Mouse (Mus musculus): ENCODE results near the gene Tmem179b. TPM values are rescaled to one million over a fixed set of nuclear protein-coding genes. Genes with fewer than 3 reads are reported as not detected.
A peak's percentile ranks its signal among the peaks of the same experiment; 100 is the strongest.

Gene Tmem179b
- polyA plus RNA-seq, 1 experiment: 29.0 TPM

GRCm38 (mm10) chr19:8772996-8773395 is 1.3 kb downstream of the Tmem179b start:
- TF ChIP-seq EP300 (IDR thresholded peaks at IDR 0.05; ENCODE audit: insufficient read depth, low read depth, low read length): no peak
- TF ChIP-seq CTCF (IDR thresholded peaks at IDR 0.05; ENCODE audit: low read depth, low read length): no peak
- TF ChIP-seq POLR2A (IDR thresholded peaks at IDR 0.05; ENCODE audit: insufficient read depth, low read length): no peak
- no peaks in the 10 kb centered on the region for H3K4me1 ChIP-seq (ENCODE audit: control insufficient read depth, insufficient read depth, low read length)
- H3K9ac ChIP-seq (ENCODE audit: low read depth, poor library complexity, severe bottlenecking): no peak overlapping the region; the same call in 1 of the 2 replicates
- H3K27me3 ChIP-seq (ENCODE audit: control insufficient read depth, insufficient read depth, low read length, poor library complexity, severe bottlenecking): no peaks in the 10 kb centered on the region
- H3K4me3 ChIP-seq (ENCODE audit: low read depth, low read length): no peak overlapping the region
- peaks cover 19% of the 10 kb centered on the region for H3K36me3 ChIP-seq (ENCODE audit: control insufficient read depth, insufficient read depth, low read length, poor library complexity, severe bottlenecking)
- no peaks in the 10 kb centered on the region for H3K9me3 ChIP-seq (replicated peaks; ENCODE audit: control insufficient read depth, insufficient read depth, low read length, poor library complexity, severe bottlenecking)
- H3K27ac ChIP-seq (ENCODE audit: insufficient read depth, low read length): no peak overlapping the region

- no peaks in the 10 kb centered on the region for H3K9me3 ChIP-seq (replicated peaks; ENCODE audit: control insufficient read depth, insufficient read depth, low read length, poor library complexity, severe bottlenecking)
- no peaks in the 10 kb centered on the region for H3K27me3 ChIP-seq (ENCODE audit: control insufficient read depth, insufficient read depth, low read length, poor library complexity, severe bottlenecking)
- peaks cover 37% of the 10 kb centered on the region for H3K36me3 ChIP-seq (ENCODE audit: control insufficient read depth, insufficient read depth, low read length, poor library complexity, severe bottlenecking)
- TF ChIP-seq POLR2A (IDR thresholded peaks at IDR 0.05; ENCODE audit: insufficient read depth, low read length) (peak; percentile 94), EP300 (IDR thresholded peaks at IDR 0.05; ENCODE audit: insufficient read depth, low read depth, low read length) (no peak), CTCF (IDR thresholded peaks at IDR 0.05; ENCODE audit: low read depth, low read length) (no peak)
- H3K4me1 ChIP-seq (ENCODE audit: control insufficient read depth, insufficient read depth, low read length): no peaks in the 10 kb centered on the region
- peak within 1 kb of the TSS; percentile 37 for H3K27ac ChIP-seq (ENCODE audit: insufficient read depth, low read length)
- peak within 1 kb of the TSS; percentile 75 for H3K9ac ChIP-seq (ENCODE audit: low read depth, poor library complexity, severe bottlenecking)
- peak within 1 kb of the TSS; percentile 94 for H3K4me3 ChIP-seq (ENCODE audit: low read depth, low read length)
These were observed 3.5 kb downstream of the Tmem179b start, which contains the start of gene Tmem223 for GRCm38 (mm10) chr19:8770567-8771270. Gene Tmem223 (plus strand): TSS chr19:8770996.

- no peak overlapping the region for H3K27ac ChIP-seq (ENCODE audit: insufficient read depth, low read length)
- TF ChIP-seq CTCF (IDR thresholded peaks at IDR 0.05; ENCODE audit: low read depth, low read length): no peak
- TF ChIP-seq POLR2A (IDR thresholded peaks at IDR 0.05; ENCODE audit: insufficient read depth, low read length): no peak
- TF ChIP-seq EP300 (IDR thresholded peaks at IDR 0.05; ENCODE audit: insufficient read depth, low read depth, low read length): no peak
- no peaks in the 10 kb centered on the region for H3K4me1 ChIP-seq (ENCODE audit: control insufficient read depth, insufficient read depth, low read length)
- H3K27me3 ChIP-seq (ENCODE audit: control insufficient read depth, insufficient read depth, low read length, poor library complexity, severe bottlenecking): no peaks in the 10 kb centered on the region
- H3K9me3 ChIP-seq (replicated peaks; ENCODE audit: control insufficient read depth, insufficient read depth, low read length, poor library complexity, severe bottlenecking): peaks cover 16% of the 10 kb centered on the region
- H3K4me3 ChIP-seq (ENCODE audit: low read depth, low read length): no peak overlapping the region
- no peak overlapping the region for H3K9ac ChIP-seq (ENCODE audit: low read depth, poor library complexity, severe bottlenecking)
- H3K36me3 ChIP-seq (ENCODE audit: control insufficient read depth, insufficient read depth, low read length, poor library complexity, severe bottlenecking): peaks cover 67% of the 10 kb centered on the region
These were observed 8.7 kb downstream of the Tmem179b start for GRCm38 (mm10) chr19:8765562-8765961.

DNA sequence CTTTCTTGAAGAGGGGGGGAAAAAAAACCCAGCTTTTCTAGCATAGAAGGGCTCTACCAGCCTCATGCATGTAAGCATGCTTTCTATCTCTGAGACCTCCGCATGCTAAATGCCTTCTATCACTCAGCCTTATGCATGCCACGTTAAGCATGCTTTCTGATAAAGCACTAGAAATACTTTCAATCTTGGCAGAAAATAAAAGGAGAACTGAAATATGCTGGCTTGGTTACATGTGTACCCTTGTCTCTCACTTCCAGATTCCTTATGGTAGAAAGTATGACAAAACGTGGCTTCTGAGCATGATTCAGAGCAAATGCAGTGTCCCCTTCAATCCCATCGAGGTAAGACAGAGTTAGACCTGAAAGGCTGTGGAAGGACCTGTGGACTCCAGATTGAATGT is 11.0 kb downstream of the Tmem179b start:
- Histone ChIP-seq H3K36me3 (ENCODE audit: control insufficient read depth, insufficient read depth, low read length, poor library complexity, severe bottlenecking) (peaks cover 58% of the 10 kb centered on the region), H3K27me3 (ENCODE audit: control insufficient read depth, insufficient read depth, low read length, poor library complexity, severe bottlenecking) (no peaks in the 10 kb centered on the region), H3K9me3 (replicated peaks; ENCODE audit: control insufficient read depth, insufficient read depth, low read length, poor library complexity, severe bottlenecking) (peaks cover 16% of the 10 kb centered on the region), H3K4me1 (ENCODE audit: control insufficient read depth, insufficient read depth, low read length) (no peaks in the 10 kb centered on the region), H3K4me3 (ENCODE audit: low read depth, low read length) (no peak overlapping the region), H3K9ac (ENCODE audit: low read depth, poor library complexity, severe bottlenecking) (no peak overlapping the region), H3K27ac (ENCODE audit: insufficient read depth, low read length) (no peak overlapping the region)
- TF ChIP-seq CTCF (IDR thresholded peaks at IDR 0.05; ENCODE audit: low read depth, low read length) (no peak), EP300 (IDR thresholded peaks at IDR 0.05; ENCODE audit: insufficient read depth, low read depth, low read length) (no peak), POLR2A (IDR thresholded peaks at IDR 0.05; ENCODE audit: insufficient read depth, low read length) (no peak)

DNA sequence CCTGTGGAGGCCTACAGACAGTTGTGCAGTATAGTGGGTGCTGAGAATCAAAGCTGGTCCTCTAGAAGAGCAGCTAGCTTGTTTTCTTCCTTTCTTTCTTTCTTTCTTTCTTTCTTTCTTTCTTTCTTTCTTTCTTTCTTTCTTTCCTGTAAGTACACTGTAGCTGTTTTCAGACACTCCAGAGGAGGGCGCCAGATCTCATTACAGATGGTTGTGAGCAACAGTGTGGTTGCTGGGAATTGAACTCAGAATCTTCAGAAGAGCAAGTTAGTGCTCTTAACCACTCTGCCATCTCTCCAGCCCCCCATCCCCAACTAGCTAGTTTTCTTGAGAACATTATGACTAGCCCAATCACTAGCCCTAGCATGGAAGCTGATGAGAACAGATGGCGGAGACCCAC is 13.5 kb downstream of the Tmem179b start:
- peaks cover 16% of the 10 kb centered on the region for H3K9me3 ChIP-seq (replicated peaks; ENCODE audit: control insufficient read depth, insufficient read depth, low read length, poor library complexity, severe bottlenecking)
- no peaks in the 10 kb centered on the region for H3K27me3 ChIP-seq (ENCODE audit: control insufficient read depth, insufficient read depth, low read length, poor library complexity, severe bottlenecking)
- peaks cover 36% of the 10 kb centered on the region for H3K36me3 ChIP-seq (ENCODE audit: control insufficient read depth, insufficient read depth, low read length, poor library complexity, severe bottlenecking)
- TF ChIP-seq POLR2A (IDR thresholded peaks at IDR 0.05; ENCODE audit: insufficient read depth, low read length): no peak
- peak; percentile 1 for TF ChIP-seq CTCF (IDR thresholded peaks at IDR 0.05; ENCODE audit: low read depth, low read length)
- H3K9ac ChIP-seq (ENCODE audit: low read depth, poor library complexity, severe bottlenecking): no peak overlapping the region
- H3K4me3 ChIP-seq (ENCODE audit: low read depth, low read length): no peak overlapping the region
- no peaks in the 10 kb centered on the region for H3K4me1 ChIP-seq (ENCODE audit: control insufficient read depth, insufficient read depth, low read length)
- H3K27ac ChIP-seq (ENCODE audit: insufficient read depth, low read length): no peak overlapping the region

DNA sequence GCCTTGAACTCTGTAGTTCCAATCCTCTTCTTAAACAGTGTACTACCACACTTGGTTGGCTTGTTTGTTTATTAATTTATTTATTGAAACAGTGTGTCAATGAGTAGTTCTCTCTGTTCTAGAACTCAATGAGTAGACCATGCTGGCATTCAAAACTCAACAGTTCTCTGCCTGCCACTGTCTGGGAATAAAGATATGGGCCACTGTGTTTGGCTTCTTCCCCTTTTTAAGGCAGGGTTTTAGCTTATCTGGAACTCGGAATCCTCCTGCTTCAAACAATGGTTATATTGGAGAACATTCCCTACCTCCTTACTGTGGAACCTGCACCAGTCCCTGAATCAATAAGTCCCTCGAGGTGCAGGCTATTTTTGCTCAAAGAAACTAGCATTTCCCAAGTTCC is 15.4 kb downstream of the Tmem179b start:
- Histone ChIP-seq H3K4me3 (ENCODE audit: low read depth, low read length) (no peak overlapping the region), H3K9me3 (replicated peaks; ENCODE audit: control insufficient read depth, insufficient read depth, low read length, poor library complexity, severe bottlenecking) (peaks cover 2% of the 10 kb centered on the region; the same call in 1 of the 2 replicates), H3K36me3 (ENCODE audit: control insufficient read depth, insufficient read depth, low read length, poor library complexity, severe bottlenecking) (peaks cover 20% of the 10 kb centered on the region)

More for the DNA sequence above, 15.4 kb downstream of the Tmem179b start:
- Histone ChIP-seq H3K27ac (ENCODE audit: insufficient read depth, low read length) (no peak overlapping the region), H3K9ac (ENCODE audit: low read depth, poor library complexity, severe bottlenecking) (peak overlapping the region; percentile 95; the same call in 1 of the 2 replicates), H3K27me3 (ENCODE audit: control insufficient read depth, insufficient read depth, low read length, poor library complexity, severe bottlenecking) (no peaks in the 10 kb centered on the region), H3K4me1 (ENCODE audit: control insufficient read depth, insufficient read depth, low read length) (no peaks in the 10 kb centered on the region)
- TF ChIP-seq POLR2A (IDR thresholded peaks at IDR 0.05; ENCODE audit: insufficient read depth, low read length): no peak
- TF ChIP-seq EP300 (IDR thresholded peaks at IDR 0.05; ENCODE audit: insufficient read depth, low read depth, low read length): no peak
- no peak for TF ChIP-seq CTCF (IDR thresholded peaks at IDR 0.05; ENCODE audit: low read depth, low read length)

Measured in ES-Bruce4 (cell line).